Mouse (Mus musculus) right cerebral cortex, adult 2 months (tissue): ENCODE data around the gene Tas2r119.

Source experiments
- DNase-seq, 2 experiments: peaks; one replicate each; pipeline ENCODE4 v3.0.0; 2021 to 2022; ENCODE audit warnings: low spot score in 2 of 2

Gene Tas2r119

DNA sequence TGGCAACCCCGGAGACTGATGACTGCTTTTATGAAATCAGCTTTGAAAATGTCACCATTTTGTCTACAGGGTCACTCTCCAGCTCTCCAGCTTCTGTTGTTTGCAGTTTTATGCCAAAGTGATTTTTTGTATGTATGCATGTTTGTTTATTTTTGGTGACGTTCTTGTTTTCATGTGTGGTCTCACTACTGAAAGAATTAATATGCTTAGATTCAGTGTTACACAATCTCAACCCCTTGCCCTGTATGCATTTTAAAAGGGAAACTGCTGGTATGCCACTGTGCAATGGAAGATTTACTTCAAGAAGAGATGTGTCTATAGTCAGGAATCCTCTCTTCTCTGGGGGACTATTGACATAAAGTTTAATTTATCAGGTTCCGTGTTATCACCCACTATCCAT lies 48.3 kb downstream of the Tas2r119 start:
- DNase-seq, result no peak

DNA sequence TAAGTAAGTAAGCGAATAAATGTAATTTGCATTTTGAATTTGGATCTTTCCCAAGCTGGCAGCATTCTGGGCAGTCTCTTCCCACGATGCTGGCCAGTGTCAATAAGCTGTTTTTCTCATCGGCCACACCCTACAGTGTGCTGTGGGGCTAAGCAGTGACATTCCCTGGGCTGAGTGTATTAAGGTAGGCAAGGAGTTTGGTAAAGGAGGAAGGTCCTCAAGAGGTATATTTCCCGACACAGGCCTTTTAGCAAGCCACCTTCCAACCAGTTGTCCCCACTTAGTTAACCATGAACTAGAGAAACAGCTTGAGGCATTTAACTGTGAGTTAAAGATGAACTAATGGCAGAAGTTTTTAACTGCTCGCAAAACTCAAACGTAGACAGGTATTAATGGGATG lies 49.3 kb downstream of the Tas2r119 start:
- DNase-seq, result no peak

DNA sequence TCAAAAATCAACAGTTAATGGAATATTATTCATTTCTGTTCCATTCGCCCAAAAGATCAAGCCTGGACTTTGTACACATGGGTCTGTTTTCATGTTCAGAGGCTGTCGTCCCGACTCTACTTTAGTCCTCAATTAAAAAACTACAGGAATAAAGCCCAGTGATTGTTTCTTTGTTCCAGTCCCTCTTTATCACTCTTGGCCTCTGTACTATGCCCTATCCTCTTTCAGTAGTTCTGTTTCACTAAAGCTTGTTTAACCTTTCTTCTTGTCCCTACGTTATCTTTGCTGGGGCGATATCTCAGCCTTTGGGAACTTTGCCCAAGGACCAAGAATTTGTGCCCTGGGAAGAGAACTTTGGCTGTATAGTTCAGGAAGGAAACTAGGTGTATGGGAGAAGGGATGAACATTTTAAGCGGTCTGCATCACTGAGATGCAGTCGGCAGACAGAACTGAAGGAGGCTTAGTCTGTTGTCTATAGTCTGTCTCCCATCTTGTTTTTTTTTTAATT lies 49.9 kb downstream of the Tas2r119 start:
- no peak for DNase-seq
